Mouse (Mus musculus) small intestine, adult 2 months (tissue): ENCODE results near the gene Qrfp. TPM values are rescaled to one million over a fixed set of nuclear protein-coding genes. Genes with fewer than 3 reads are reported as not detected.

Experiments
- H3K27ac ChIP-seq: fragments of 200-500 bp; 2 replicates; pipeline ENCODE4 v1.5.1; 2012; ENCODE audit warnings: low read depth, low read length, control low read depth, inconsistent platforms; ENCODE audit not compliant: insufficient read depth
- H3K27me3 ChIP-seq: fragments of 200-500 bp; 2 replicates; pipeline ENCODE4 v1.6.1; 2012; ENCODE audit warnings: mild to moderate bottlenecking, moderate library complexity, low read length, inconsistent platforms; ENCODE audit not compliant: control insufficient read depth, insufficient read depth
- H3K36me3 ChIP-seq: fragments of 200-500 bp; 2 replicates; pipeline ENCODE4 v1.6.1; 2012; ENCODE audit warnings: mild to moderate bottlenecking, low read length, control low read depth, inconsistent platforms; ENCODE audit not compliant: control insufficient read depth, insufficient read depth
- H3K4me1 ChIP-seq: fragments of 200-500 bp; 2 replicates; pipeline ENCODE4 v1.6.1; 2012; ENCODE audit warnings: low read length, inconsistent platforms, mixed read lengths; ENCODE audit not compliant: control insufficient read depth, insufficient read depth, insufficient read length
- H3K4me3 ChIP-seq: fragments of 200-500 bp; 2 replicates; pipeline ENCODE4 v1.5.1; 2012; ENCODE audit warnings: low read depth, mild to moderate bottlenecking, control low read depth, inconsistent platforms, low read length, moderate library complexity
- CTCF ChIP-seq: fragments of 200-500 bp; IDR thresholded peaks from 2 replicates; pipeline ENCODE4 v1.5.1; 2012; ENCODE audit warnings: low read depth, mild to moderate bottlenecking, control low read depth, inconsistent platforms, low read length, moderate library complexity, mixed read lengths; ENCODE audit not compliant: insufficient replicate concordance, insufficient read length; ENCODE audit errors: extremely low read depth
- POLR2A ChIP-seq: fragments of 200-500 bp; IDR thresholded peaks from 2 replicates; pipeline ENCODE4 v1.6.1; 2012; ENCODE audit warnings: low read depth, mild to moderate bottlenecking, control low read depth, inconsistent platforms, low read length, moderate library complexity
- WGBS: fragments of 180-500 bp; shearing (Covaris S2); methylation state at CpG from one replicate; pipeline ENCODE4 v1.1.7; 2018; 5-methylcytosine and 5-hydroxymethylcytosine counted together
- polyA plus RNA-seq: library from polyadenylated mRNA; depleted of rRNA; stranded (reverse); fragments of >200 nt; gene quantifications from 2 replicates; pipeline ENCODE4 v1.2.3, GENCODE M21; 2012

The Qrfp gene
- polyA plus RNA-seq, 1 experiment, result 0.06 TPM

- Histone ChIP-seq H3K36me3 (peaks cover 53% of the 10 kb centered on the region), H3K27me3 (no peaks in the 10 kb centered on the region), H3K4me3 (no peak overlapping the region), H3K27ac (no peak overlapping the region), H3K4me1 (no peaks in the 10 kb centered on the region; the same call in 1 of the 2 replicates)
- TF ChIP-seq POLR2A, result no peak
- TF ChIP-seq CTCF, result no peak
- WGBS, result 72% methylated on average over 14 of the region's 14 CpGs
These were observed 6.9 kb downstream of the Qrfp start for GRCm38 (mm10) chr2:31803480-31803879.

DNA sequence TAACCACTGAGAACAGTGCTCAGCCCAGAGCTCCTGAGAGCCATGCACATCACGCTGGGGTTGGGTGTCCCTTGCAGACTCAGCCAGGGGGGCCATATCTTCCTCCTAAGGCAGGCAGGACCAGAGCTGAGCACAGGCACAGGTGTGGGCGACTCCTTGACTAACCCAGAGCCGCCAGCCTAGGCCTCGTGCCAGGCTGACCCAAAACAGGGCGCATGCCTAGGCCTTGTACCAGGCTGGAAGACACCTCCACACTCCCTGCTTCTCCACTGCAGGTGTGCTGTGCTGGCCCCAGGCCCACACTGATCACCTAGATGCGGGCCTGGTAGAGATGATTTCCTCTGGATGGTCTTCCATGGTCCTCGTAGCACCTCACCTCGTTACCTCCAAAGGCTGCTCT lies 7.6 kb downstream of the Qrfp start:
- Histone ChIP-seq H3K27me3 (no peaks in the 10 kb centered on the region), H3K36me3 (peaks cover 59% of the 10 kb centered on the region), H3K4me3 (no peak overlapping the region), H3K27ac (no peak overlapping the region), H3K4me1 (no peaks in the 10 kb centered on the region)
- 81% methylated on average over 8 of the region's 8 CpGs for WGBS
- TF ChIP-seq POLR2A (no peak), CTCF (no peak)

DNA sequence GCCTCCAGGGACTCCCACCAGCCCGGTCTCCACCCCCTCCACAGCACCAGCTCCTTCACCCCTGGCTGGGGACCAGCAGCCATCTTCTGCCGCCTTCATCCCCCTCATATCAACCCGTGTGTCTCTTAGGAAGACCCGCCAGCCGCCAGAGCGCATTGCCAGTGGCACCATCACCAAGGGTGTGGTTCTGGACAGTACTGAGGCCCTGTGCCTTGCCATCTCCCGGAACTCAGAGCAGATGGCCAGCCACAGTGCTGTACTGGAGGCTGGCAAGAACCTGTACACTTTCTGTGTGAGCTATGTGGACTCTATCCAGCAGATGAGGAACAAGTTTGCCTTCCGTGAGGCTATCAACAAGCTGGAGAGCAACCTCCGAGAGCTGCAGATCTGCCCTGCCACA lies 9.0 kb downstream of the Qrfp start:
- TF ChIP-seq CTCF, result no peak
- TF ChIP-seq POLR2A, result no peak
- 79% methylated on average over 9 of the region's 9 CpGs for WGBS
- peaks cover 73% of the 10 kb centered on the region for H3K36me3 ChIP-seq

DNA sequence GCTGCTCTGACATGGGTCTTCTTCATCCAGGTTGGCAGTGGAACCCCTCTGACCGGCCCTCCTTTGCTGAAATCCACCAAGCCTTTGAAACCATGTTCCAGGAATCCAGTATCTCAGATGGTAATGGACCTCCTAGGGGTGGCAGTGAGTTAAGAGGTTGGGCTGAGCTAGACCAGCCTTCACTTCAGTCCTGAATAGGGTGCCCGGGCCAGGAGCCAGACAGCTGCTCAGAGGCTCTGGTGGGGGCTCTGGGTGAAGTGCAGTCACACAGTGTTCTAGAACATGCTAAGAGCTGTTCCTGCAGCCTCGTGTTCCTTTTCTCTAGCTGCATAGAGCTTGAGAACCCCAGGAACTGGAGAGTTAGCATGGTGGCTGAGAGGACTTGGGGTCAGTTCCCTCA lies 13.4 kb downstream of the Qrfp start:
- Histone ChIP-seq H3K27ac (no peak overlapping the region), H3K4me3 (no peak overlapping the region), H3K36me3 (peaks cover 90% of the 10 kb centered on the region), H3K27me3 (no peaks in the 10 kb centered on the region), H3K4me1 (no peaks in the 10 kb centered on the region)
- TF ChIP-seq CTCF, result no peak
- no peak for TF ChIP-seq POLR2A
- 89% methylated on average over 3 of the region's 3 CpGs for WGBS

More for the DNA sequence above, 9.0 kb downstream of the Qrfp start:
- Histone ChIP-seq H3K4me3 (no peak overlapping the region), H3K27me3 (no peaks in the 10 kb centered on the region), H3K4me1 (no peaks in the 10 kb centered on the region), H3K27ac (no peak overlapping the region)

DNA sequence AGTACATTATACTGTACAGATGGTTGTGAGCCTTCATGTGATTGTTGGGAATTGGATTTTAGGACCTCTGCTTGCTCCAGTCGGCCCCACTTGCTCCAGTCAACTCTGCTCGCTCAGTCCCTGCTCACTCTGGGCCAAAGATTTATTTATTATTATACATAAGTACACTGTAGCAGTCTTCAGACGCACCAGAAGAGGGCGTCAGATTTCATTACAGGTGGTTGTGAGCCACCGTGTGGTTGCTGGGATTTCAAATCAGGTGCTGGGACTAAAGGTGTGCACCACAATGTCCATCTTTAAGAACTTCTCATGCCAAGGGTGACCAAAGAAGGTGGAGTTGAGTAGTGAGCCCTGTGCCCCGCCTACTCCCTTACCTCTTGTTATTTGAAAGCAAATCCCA lies 17.8 kb downstream of the Qrfp start:
- Histone ChIP-seq H3K36me3 (peaks cover 76% of the 10 kb centered on the region), H3K4me1 (no peaks in the 10 kb centered on the region), H3K4me3 (no peak overlapping the region), H3K27me3 (no peaks in the 10 kb centered on the region), H3K27ac (no peak overlapping the region)
- WGBS, result 72% methylated on average over 6 of the region's 6 CpGs
- TF ChIP-seq CTCF (no peak; the same call in 1 of the 2 replicates), POLR2A (no peak)

GRCm38 (mm10) chr2:31791260-31791659 lies 19.1 kb downstream of the Qrfp start:
- H3K4me1 ChIP-seq, result no peaks in the 10 kb centered on the region
- H3K27me3 ChIP-seq, result no peaks in the 10 kb centered on the region
- peaks cover 70% of the 10 kb centered on the region for H3K36me3 ChIP-seq
- H3K27ac ChIP-seq, result no peak overlapping the region
- no peak overlapping the region for H3K4me3 ChIP-seq
- TF ChIP-seq CTCF, result no peak
- no peak for TF ChIP-seq POLR2A
- 94% methylated on average over 8 of the region's 8 CpGs for WGBS

DNA sequence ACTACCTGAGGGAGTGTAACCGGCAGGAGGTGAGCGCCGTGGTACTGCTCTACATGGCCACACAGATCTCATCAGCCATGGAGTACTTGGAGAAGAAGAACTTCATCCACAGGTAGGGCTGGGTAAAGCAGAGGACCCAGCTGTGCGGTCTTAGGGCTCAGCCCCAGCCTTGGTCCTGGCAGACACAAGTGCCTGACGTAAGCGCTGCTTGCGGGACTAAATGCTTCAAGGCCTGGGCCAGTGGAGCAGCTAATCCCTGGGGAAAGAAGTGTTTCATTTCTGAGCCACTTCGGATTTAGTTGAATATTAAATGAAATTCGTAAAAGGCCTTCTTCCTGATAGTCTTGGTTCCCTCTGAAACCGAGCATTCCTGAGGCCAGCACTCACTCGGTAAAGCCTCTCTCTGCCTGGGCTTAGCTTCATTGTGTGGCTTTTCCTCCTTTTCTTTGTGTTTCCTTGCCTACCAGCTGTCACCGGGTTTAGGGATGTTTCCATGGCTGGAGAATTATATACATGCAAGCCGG lies 19.6 kb downstream of the Qrfp start:
- Histone ChIP-seq H3K27ac (no peak overlapping the region), H3K36me3 (peaks cover 70% of the 10 kb centered on the region), H3K4me3 (no peak overlapping the region), H3K4me1 (no peaks in the 10 kb centered on the region), H3K27me3 (no peaks in the 10 kb centered on the region)
- TF ChIP-seq CTCF (no peak), POLR2A (no peak)
- WGBS, result 89% methylated on average over 13 of the region's 13 CpGs

- Histone ChIP-seq H3K4me1 (0 out of 2 replicates have a peak, but pooled peaks cover 2% of the 10 kb centered on the region), H3K27ac (no peak overlapping the region), H3K36me3 (peaks cover 70% of the 10 kb centered on the region), H3K4me3 (no peak overlapping the region), H3K27me3 (no peaks in the 10 kb centered on the region)
- TF ChIP-seq POLR2A (no peak), CTCF (no peak)
- 87% methylated on average over 2 of the region's 2 CpGs for WGBS
These were observed 21.2 kb downstream of the Qrfp start for GRCm38 (mm10) chr2:31789215-31789614.
